Mouse (Mus musculus) inflammation-experienced regulatory T-cells, adult 6 months (primary cell): ENCODE results near the gene Abi3bp. TPM values are rescaled to one million over a fixed set of nuclear protein-coding genes. Genes with fewer than 3 reads are reported as not detected.
A peak's percentile ranks its signal among the peaks of the same experiment; 100 is the strongest.

ENCODE experiments used
- ATAC-seq: one replicate; pipeline ENCODE4 v1.8.0; 2017
- polyA plus RNA-seq, 3 experiments: library from polyadenylated mRNA; unstranded; fragments of 100-300 nt; shearing (Covaris generic); gene quantifications; one replicate each; pipeline ENCODE4 v1.2.1; 2017

Abi3bp gene
- polyA plus RNA-seq, 3 experiments from 2014 or later: 0.17 to 0.36 (median 0.36) TPM

- no peak for ATAC-seq
These were observed 218.8 kb downstream of the Abi3bp start for GRCm38 (mm10) chr16:56696448-56696847.

DNA sequence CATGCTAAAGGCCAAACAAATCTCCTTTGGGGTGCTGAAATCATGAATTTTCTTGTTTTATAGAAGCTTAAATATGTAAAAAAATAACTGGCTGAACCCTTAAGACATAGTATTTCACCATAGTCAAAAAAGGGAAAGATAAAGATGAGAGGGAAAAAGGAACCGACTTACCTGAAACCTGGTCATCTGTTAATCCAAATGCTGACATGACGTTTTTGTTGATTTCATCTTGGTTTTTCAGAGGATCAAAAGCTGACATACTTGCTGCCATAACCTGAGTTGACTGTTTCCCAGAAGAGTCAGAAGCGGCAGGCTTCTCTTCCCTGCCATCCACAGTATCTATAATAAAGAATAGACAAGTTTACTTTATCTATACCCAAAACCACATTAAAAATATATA, 223.2 kb downstream of the Abi3bp start:
- no peak for ATAC-seq

GRCm38 (mm10) chr16:56705731-56706130, 228.1 kb downstream of the Abi3bp start:
- ATAC-seq: no peak

- ATAC-seq: no peak
These were observed 232.4 kb downstream of the Abi3bp start for GRCm38 (mm10) chr16:56710071-56710470.

DNA sequence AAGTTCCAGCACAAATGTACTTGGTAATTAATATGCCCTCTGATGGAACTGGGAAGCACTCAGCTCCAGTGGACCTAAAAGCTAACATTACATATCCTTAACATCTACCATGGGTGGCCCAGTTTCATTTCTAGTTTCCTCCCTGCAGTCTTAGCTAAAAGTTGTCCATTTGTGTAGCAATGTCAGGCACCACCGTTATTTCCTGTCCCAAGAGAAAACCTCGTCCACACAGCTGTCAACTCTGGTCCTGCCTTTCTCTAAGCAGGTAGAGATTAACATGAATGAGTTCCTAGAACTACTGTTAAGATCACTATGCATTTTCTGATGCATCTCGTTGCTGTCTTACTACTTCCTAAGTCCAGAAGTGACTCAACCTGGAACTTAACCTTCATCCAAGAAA, 237.9 kb downstream of the Abi3bp start:
- ATAC-seq: no peak

- ATAC-seq: no peak
These were observed 239.0 kb downstream of the Abi3bp start for GRCm38 (mm10) chr16:56716557-56717179.

DNA sequence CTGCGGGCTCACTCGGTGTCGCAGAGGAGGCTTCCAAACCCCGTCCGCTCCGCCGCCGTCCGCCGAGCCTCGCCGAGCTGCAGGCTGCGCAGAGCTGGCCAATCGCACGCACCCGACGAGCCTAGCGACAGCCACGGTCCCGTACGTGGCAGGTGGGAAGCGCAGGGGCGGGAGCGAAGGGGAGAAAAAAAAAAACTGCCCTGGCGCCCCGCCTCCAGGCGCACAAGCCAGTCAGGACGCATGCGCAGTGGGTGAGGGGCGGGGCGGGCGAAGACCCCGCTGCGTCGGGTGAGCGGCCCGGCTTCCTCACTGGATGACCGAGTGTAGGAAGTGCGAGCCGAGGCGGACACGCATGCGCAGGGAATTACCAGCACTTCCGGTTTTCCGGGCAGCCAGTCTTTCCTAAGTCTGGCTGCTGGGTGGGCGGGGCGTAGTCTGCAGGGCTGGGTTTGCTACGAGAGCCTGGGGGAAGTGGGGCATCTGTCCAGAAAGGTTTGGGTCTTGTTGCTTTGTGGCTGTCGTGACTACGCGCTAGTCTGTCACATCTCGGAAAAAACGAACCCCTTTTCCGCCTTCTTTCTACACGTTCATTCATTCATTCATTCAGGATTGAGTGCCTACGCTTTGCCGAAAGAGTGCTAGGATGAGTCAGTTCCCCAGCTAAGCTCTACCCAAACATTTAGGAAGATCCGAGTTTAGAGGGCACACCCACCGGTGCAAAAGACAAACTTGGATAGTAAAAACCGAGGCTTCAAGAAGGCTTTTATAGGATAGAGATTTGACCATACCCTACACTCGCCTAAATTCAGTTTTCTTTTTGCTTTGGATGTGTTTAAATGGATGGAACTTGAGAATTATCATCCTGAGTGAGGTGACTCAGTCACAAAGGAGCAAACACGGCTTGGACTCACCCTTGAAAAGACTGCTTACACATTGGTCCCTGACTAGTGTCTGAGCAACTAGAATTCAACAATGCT, 239.8 kb downstream of the Abi3bp start, which contains the start of gene Tfg:
Gene Tfg, minus strand, starts transcription at position 227 of the 977 bp plus-strand sequence.
- peak; percentile 87 for ATAC-seq

DNA sequence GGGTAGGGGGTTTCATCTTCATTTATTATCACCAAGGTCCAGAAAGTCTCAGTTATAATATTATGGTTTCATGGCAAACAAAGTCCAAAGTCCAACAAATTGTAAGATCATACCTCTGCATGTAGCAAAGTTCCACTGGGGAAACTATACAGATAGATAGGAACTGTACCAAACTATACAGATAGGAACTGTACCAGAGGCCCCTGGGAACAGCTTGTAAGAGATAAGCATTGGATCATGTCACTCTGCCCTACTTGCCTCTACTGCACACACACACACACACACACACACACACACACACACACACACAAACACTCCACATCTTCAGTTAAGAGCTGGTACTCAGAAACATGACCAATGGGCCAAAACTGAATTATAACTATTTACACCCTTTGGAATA, 241.4 kb downstream of the Abi3bp start:
- ATAC-seq: no peak

- no peak for ATAC-seq
These were observed 244.7 kb downstream of the Abi3bp start for GRCm38 (mm10) chr16:56722357-56722756.

- no peak for ATAC-seq
These were observed 247.2 kb downstream of the Abi3bp start for GRCm38 (mm10) chr16:56724927-56725326.

DNA sequence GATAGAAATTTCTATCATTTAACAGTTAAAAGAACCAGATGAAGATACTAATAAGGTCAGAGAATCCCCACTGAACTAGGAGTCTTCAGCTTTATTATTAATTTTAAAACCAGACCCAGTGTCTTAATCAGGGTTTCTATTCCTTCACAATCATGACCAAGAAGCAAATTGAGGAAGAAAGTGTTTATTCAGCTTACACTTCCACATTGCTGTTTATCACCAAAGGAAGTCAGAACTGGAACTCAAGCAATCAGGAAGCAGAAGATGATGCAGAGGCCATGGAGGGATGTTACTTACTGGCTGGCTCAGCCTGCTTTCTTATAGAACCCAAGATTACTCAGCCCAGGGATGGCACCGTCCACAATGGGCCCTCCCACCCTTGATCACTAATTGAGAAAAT, 251.4 kb downstream of the Abi3bp start:
- ATAC-seq: no peak

Other genes with a start within 250 kb of the Abi3bp start
- gene Tfg, start 239.6 kb downstream of the Abi3bp start, polyA plus RNA-seq: 10 to 100 TPM; 50.7 to 77.4 (median 66.3) TPM